28 mouse cellular contexts compared by ENCODE assay signal in the genomic region with DNA sequence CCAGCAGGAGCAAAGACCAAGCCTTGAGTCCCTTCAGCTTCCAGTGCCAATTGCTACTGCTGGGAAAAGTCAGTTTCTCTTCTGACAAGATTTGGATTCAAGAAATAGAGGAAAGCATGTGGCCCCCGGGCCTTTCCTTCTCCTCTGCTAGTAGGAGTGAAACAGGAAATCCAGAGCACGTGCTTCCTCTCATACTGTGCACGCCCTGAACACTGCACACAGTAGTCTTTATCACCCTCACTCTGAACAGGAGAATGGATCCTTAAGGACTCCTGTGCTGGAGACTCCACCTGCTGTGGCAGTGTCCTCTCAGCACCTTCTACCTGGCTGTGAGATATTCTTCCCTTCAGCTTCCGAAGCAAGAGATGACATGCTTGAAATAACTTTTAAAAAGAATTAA. TPM values are rescaled to one million over a fixed set of nuclear protein-coding genes. Genes with fewer than 3 reads are reported as not detected.
DNase-seq lines count a peak whose midpoint lies in the region; ATAC-seq and TF ChIP-seq lines count a peak whose summit lies in the region.
"Had no signal": no experiment of that assay in that cellular context is flagged by ENCODE, and none has a peak within 500 bp of the region (broad histone marks: within the 10 kb centered on the region; RNA-seq: fewer than 3 reads in every experiment).

No protein-coding gene starts in this region.

- H3K9ac ChIP-seq in lung, embryonic 15.5 days = no peak overlapping the region
- H3K9ac ChIP-seq: embryonic facial prominence, embryonic 12.5 days; heart, embryonic 13.5 days; hindbrain, embryonic 15.5 days had no signal

- H3K4me2 ChIP-seq in lung, embryonic 15.5 days = no peak overlapping the region
- H3K4me2 ChIP-seq: embryonic facial prominence, embryonic 12.5 days; heart, embryonic 13.5 days; hindbrain, embryonic 15.5 days had no signal

- TF ChIP-seq CTCF in bone marrow, adult 2 months (IDR thresholded peaks at IDR 0.05; ENCODE audit: control insufficient read depth, insufficient read depth, low read length) = no peak

- no peak for ATAC-seq in lung, embryonic 15.5 days (ENCODE audit: borderline replicate concordance, extremely low read depth, low FRiP score, low TSS enrichment)
- ATAC-seq: CD4-positive, CD25-positive, alpha-beta regulatory T cell, adult 4 months; forebrain, embryonic 16.5 days had no signal

- H3K27ac ChIP-seq in lung, embryonic 15.5 days = 0 out of 2 replicates have a peak overlapping the region, but pooled peaks have one; percentile 9
- 0 out of 2 replicates have a peak overlapping the region, but pooled peaks have one; percentile 7 for H3K27ac ChIP-seq in bone marrow, adult 2 months (ENCODE audit: control insufficient read depth, insufficient read depth, low read depth, low read length, poor library complexity)
- H3K27ac ChIP-seq in macrophage = peak overlapping the region; percentile 82
- H3K27ac ChIP-seq: heart, embryonic 13.5 days; hindbrain, embryonic 15.5 days had no signal

- no peak overlapping the region for H3K4me3 ChIP-seq in lung, embryonic 15.5 days
- no peak overlapping the region for H3K4me3 ChIP-seq in bone marrow, adult 2 months (replicated peaks; ENCODE audit: control insufficient read depth, low read depth, low read length)
- H3K4me3 ChIP-seq in macrophage (ENCODE audit: inconsistent target) = no peak overlapping the region
- H3K4me3 ChIP-seq: embryonic facial prominence, embryonic 12.5 days; heart, embryonic 13.5 days; hindbrain, embryonic 15.5 days had no signal

- WGBS in lung, embryonic 15.5 days = 52% methylated on average over 4 of the region's 4 CpGs
- 23% methylated on average over 4 of the region's 4 CpGs for WGBS in bone marrow, adult 2 months
- 28% methylated on average over 4 of the region's 4 CpGs for WGBS in macrophage (ENCODE audit: missing documents)

- no peaks in the 10 kb centered on the region for H3K79me2 ChIP-seq in macrophage (ENCODE audit: inconsistent target)

- H3K27me3 ChIP-seq in lung, embryonic 15.5 days = no peaks in the 10 kb centered on the region
- H3K27me3 ChIP-seq: hindbrain, embryonic 15.5 days had no signal

- no peaks in the 10 kb centered on the region for H3K9me3 ChIP-seq in lung, embryonic 15.5 days
- H3K9me3 ChIP-seq: embryonic facial prominence, embryonic 12.5 days; heart, embryonic 13.5 days; hindbrain, embryonic 15.5 days had no signal

- DNase-seq in lung, postnatal 25 days (ENCODE audit: low spot score) = no peak
- DNase-seq in Muller cell, postnatal 12 days (ENCODE audit: inconsistent ontology term) = no peak
- DNase-seq in kidney, adult 9 months = no peak
- no peak for DNase-seq in left cerebral cortex, adult 9 months (ENCODE audit: low spot score in 2 of 2)
- DNase-seq: adrenal gland, adult 2 months; adrenal gland, postnatal 25 days; cerebellum, adult 11 months; cerebellum, adult 8-10 months; cerebellum, postnatal 14 days; embryo, embryonic 11 days; gastrocnemius, postnatal 10 days; heart, postnatal 36 days had no signal

- no peaks in the 10 kb centered on the region for H3K36me3 ChIP-seq in lung, embryonic 15.5 days
- H3K36me3 ChIP-seq in macrophage (ENCODE audit: inconsistent target) = no peaks in the 10 kb centered on the region
- H3K36me3 ChIP-seq: embryonic facial prominence, embryonic 12.5 days; heart, embryonic 13.5 days; hindbrain, embryonic 15.5 days had no signal

- TF ChIP-seq POLR2A in bone marrow, adult 2 months (IDR thresholded peaks at IDR 0.05; ENCODE audit: borderline replicate concordance, control insufficient read depth, low read depth, low read length) = no peak

- peaks cover 45% of the 10 kb centered on the region for H3K4me1 ChIP-seq in lung, embryonic 15.5 days
- H3K4me1 ChIP-seq in bone marrow, adult 2 months (ENCODE audit: control insufficient read depth, insufficient read depth, low read length) = peaks cover 7% of the 10 kb centered on the region
- H3K4me1 ChIP-seq: hindbrain, embryonic 15.5 days had no signal

RNA-seq across cellular contexts. Expression of gene Tbx2, which starts 21.1 kb away (rescaled TPM):
- polyA plus RNA-seq in lung, embryonic 15.5 days (2015; fragmentation: Nextera tagmentation; extraction: Ambion mirVana) = 40.9 and 44.9 TPM in 2 replicates
- polyA plus RNA-seq in bone marrow, adult 2 months (2011; ENCODE audit: insufficient read depth, insufficient read length, low replicate concordance, missing spikeins) = 1.6 and 2.6 TPM in 2 replicates
- 1 to 10 TPM in 9 of 26 experiments, under 1 TPM in 17; 0.32 to 2.4 (median 0.92) TPM for total RNA-seq in macrophage (2018; cell fraction: chromatin; rRNA removed)
- total RNA-seq in macrophage (2018; cell fraction: cytosol; rRNA removed) = under 1 TPM in 13 of 26 experiments, not detected in 13; 0.03 to 0.28 (median 0.09) TPM
- 1 to 10 TPM in 9 of 26 experiments, under 1 TPM in 17; 0.13 to 2.9 (median 0.63) TPM for total RNA-seq in macrophage (2018; cell fraction: nucleus; rRNA removed)
- polyA plus RNA-seq in macrophage (2018) = 0.07 TPM in 1 of 3 replicates, not detected in the others
- polyA plus RNA-seq: CD4-positive, CD25-positive, alpha-beta regulatory T cell, adult 4 months had no signal

RNA-seq across cellular contexts. Expression of gene Gm11444, which starts 38.9 kb away (rescaled TPM):
- 0.62 TPM in 1 of 2 replicates, not detected in the other for polyA plus RNA-seq in lung, embryonic 15.5 days (2015; fragmentation: Nextera tagmentation; extraction: Ambion mirVana)
- not detected in 2 replicates for polyA plus RNA-seq in bone marrow, adult 2 months (2011; ENCODE audit: insufficient read depth, insufficient read length, low replicate concordance, missing spikeins)
- not detected for total RNA-seq in macrophage (2018; cell fraction: chromatin; rRNA removed)
- total RNA-seq in macrophage (2018; cell fraction: cytosol; rRNA removed) = not detected
- total RNA-seq in macrophage (2018; cell fraction: nucleus; rRNA removed) = not detected
- not detected in 3 replicates for polyA plus RNA-seq in macrophage (2018)
- total RNA-seq: adrenal gland, adult 2 months; adrenal gland, postnatal 25 days; common myeloid progenitor, adult 5-6 weeks; gastrocnemius, postnatal 10 days; gastrocnemius, postnatal 4 days; heart, adult 8-10 months; heart, postnatal 36 days had no signal
- polyA plus RNA-seq: adrenal gland, adult 2 months; brain, embryonic 14.5 days; embryonic facial prominence, embryonic 12.5 days; forebrain, embryonic 11.5 days; forebrain, embryonic 16.5 days; frontal cortex, adult 2 months; heart, embryonic 13.5 days; heart, postnatal 0 days; hindbrain, embryonic 11.5 days; hindbrain, embryonic 15.5 days had no signal

Comparison
In these comparisons a context has a peak if more than half of its experiments do, and no peak if none do; other contexts are left out.
1. H3K27ac ChIP-seq: peak in every context shown above with its lines; median percentile 82 in macrophage; 9 in lung, embryonic 15.5 days; 7 in bone marrow, adult 2 months.
2. RNA of gene Tbx2, which starts 21.1 kb away (polyA plus RNA-seq): 40.9 to 44.9 TPM in lung, embryonic 15.5 days; 1.6 to 2.6 TPM in bone marrow, adult 2 months and 0.07 TPM in macrophage; every median in the first group is over 10 times any median in the second.